Mouse (Mus musculus) neural tube, embryonic 13.5 days (tissue): ENCODE data around the gene Zfand3. TPM values are rescaled to one million over a fixed set of nuclear protein-coding genes. Genes with fewer than 3 reads are reported as not detected.

Source experiments
- ATAC-seq: fragments of 200-750 bp; cut with Nextera tagmentation; 2 replicates; pipeline ENCODE4 v1.8.0; 2017; ENCODE audit warnings: low read depth, mild to moderate bottlenecking, moderate TSS enrichment, moderate library complexity
- H3K27ac ChIP-seq: fragments of 300-500 bp; sonication (generic); replicated peaks from 2 replicates; pipeline ENCODE4 v1.5.1; 2015; ENCODE audit warnings: moderate library complexity, mild to moderate bottlenecking, inconsistent platforms
- H3K27me3 ChIP-seq: fragments of 300-500 bp; sonication (generic); 2 replicates; pipeline ENCODE4 v1.6.1; 2015; ENCODE audit warnings: mild to moderate bottlenecking, inconsistent platforms
- H3K36me3 ChIP-seq: fragments of 300-500 bp; sonication (generic); 2 replicates; pipeline ENCODE4 v1.6.1; 2015; ENCODE audit warnings: mild to moderate bottlenecking, inconsistent platforms
- H3K4me1 ChIP-seq: fragments of 300-500 bp; sonication (generic); replicated peaks from 2 replicates; pipeline ENCODE4 v1.6.1; 2015; ENCODE audit warnings: inconsistent platforms
- H3K4me2 ChIP-seq: fragments of 300-500 bp; sonication (generic); 2 replicates; pipeline ENCODE4 v1.6.1; 2015; ENCODE audit warnings: inconsistent platforms, mild to moderate bottlenecking, moderate library complexity
- H3K4me3 ChIP-seq: fragments of 300-500 bp; sonication (generic); 2 replicates; pipeline ENCODE4 v1.5.1; 2015; ENCODE audit warnings: mild to moderate bottlenecking, inconsistent platforms
- H3K9ac ChIP-seq: fragments of 300-500 bp; sonication (generic); 2 replicates; pipeline ENCODE4 v1.6.1; 2015; ENCODE audit warnings: moderate library complexity, mild to moderate bottlenecking, inconsistent platforms
- H3K9me3 ChIP-seq: fragments of 300-500 bp; sonication (generic); 2 replicates; pipeline ENCODE4 v1.6.1; 2016; ENCODE audit warnings: inconsistent platforms
- WGBS: fragments of 180-500 bp; shearing (Covaris S2); methylation state at CpG from one replicate; pipeline ENCODE4 v1.1.7; 2015; 5-methylcytosine and 5-hydroxymethylcytosine counted together
- polyA plus RNA-seq: library from polyadenylated mRNA; unstranded; fragments of >200 nt; fragmentation: Nextera tagmentation; extraction: Ambion mirVana; gene quantifications from 2 replicates; pipeline ENCODE4 v1.2.1, GENCODE M21; 2015

Gene Zfand3
- polyA plus RNA-seq, 1 experiment from 2014 or later, result 79.3 TPM

DNA sequence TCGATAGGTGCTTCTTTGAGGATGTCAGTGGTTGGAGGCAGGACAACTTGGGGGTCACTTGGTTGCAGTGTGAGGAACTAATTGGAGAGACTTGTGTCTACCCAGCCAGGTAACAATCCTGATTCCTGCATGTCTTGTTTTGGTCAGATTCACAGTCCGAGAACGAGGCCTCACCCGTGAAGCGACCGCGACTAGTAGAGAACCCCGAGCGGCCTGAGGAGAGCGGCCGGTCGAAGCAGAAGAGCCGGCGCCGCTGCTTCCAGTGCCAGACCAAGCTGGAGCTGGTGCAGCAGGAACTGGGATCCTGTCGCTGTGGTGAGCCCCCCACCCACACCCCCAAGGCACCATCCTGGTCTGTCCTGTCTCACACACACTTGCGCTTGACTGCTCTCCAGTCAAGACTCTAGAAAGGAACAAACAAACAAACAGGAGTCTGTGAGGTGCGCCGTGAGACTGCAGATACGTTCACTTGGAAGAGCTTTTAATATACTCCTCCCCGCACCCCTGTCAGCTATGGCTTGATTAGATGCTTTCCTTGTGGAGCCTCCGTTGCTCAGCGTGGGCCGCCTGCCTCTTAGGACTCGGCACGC is 188.0 kb downstream of the Zfand3 start:
- Histone ChIP-seq H3K4me3 (no peak overlapping the region), H3K4me2 (no peak overlapping the region), H3K27ac (0 out of 2 replicates have a peak overlapping the region, but pooled peaks have one; percentile 71), H3K9me3 (no peaks in the 10 kb centered on the region), H3K27me3 (no peaks in the 10 kb centered on the region), H3K4me1 (peaks cover 98% of the 10 kb centered on the region), H3K9ac (no peak overlapping the region), H3K36me3 (peaks cover 8% of the 10 kb centered on the region)
- WGBS, result 91% methylated on average over 26 of the region's 26 CpGs
- no peak for ATAC-seq

DNA sequence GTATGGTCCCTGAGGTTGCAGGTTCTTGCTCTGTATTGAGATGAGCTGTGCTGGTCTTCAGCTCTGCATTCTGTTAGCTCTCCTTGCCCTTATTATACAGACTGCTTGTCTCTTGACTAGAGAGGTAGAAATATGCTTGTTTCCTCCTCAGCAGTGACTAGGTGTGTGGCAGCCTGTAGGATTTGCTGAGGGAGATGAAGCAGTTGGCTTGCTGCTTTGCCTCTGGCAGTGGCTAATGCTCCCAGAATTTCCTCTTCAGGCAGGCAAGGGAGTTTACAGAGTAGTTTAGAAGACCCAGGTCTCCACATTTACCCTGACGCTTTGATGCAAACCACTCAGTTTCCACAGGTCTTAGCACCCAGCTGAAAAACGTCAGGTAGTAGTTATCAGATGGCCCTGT is 189.1 kb downstream of the Zfand3 start:
- H3K4me3 ChIP-seq, result no peak overlapping the region
- no peaks in the 10 kb centered on the region for H3K27me3 ChIP-seq
- no peak for ATAC-seq
- H3K9me3 ChIP-seq, result no peaks in the 10 kb centered on the region
- peaks cover 97% of the 10 kb centered on the region for H3K4me1 ChIP-seq
- no peak overlapping the region for H3K4me2 ChIP-seq
- H3K9ac ChIP-seq, result no peak overlapping the region
- peaks cover 8% of the 10 kb centered on the region for H3K36me3 ChIP-seq
- peak overlapping the region; percentile 71 for H3K27ac ChIP-seq
- 76% methylated on average over 2 of the region's 2 CpGs for WGBS

DNA sequence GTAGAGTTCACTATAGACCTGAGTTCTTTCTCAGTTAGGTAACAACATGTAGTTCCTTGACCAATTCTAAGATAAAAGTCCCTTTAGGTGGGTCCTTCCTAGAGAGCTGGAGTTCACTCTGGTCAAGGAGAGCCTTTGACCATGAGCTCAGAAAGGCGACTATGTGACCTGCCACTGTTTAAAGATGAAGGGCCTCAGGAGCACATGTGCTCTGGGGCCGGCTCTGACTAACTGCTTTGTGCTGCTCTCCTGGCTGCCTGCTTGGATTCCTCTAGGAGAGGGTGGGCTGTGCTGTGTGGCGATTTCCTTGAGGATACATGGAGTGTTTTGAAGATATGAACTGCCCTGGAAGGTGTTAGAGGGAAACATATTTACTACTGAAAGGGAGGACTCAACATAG is 189.6 kb downstream of the Zfand3 start:
- Histone ChIP-seq H3K4me3 (no peak overlapping the region), H3K4me1 (peaks cover 98% of the 10 kb centered on the region), H3K4me2 (no peak overlapping the region), H3K27ac (peak overlapping the region; percentile 71), H3K9me3 (no peaks in the 10 kb centered on the region), H3K27me3 (no peaks in the 10 kb centered on the region), H3K36me3 (peaks cover 8% of the 10 kb centered on the region), H3K9ac (no peak overlapping the region)
- ATAC-seq, result no peak
- 47% methylated on average over 3 of the region's 3 CpGs for WGBS

DNA sequence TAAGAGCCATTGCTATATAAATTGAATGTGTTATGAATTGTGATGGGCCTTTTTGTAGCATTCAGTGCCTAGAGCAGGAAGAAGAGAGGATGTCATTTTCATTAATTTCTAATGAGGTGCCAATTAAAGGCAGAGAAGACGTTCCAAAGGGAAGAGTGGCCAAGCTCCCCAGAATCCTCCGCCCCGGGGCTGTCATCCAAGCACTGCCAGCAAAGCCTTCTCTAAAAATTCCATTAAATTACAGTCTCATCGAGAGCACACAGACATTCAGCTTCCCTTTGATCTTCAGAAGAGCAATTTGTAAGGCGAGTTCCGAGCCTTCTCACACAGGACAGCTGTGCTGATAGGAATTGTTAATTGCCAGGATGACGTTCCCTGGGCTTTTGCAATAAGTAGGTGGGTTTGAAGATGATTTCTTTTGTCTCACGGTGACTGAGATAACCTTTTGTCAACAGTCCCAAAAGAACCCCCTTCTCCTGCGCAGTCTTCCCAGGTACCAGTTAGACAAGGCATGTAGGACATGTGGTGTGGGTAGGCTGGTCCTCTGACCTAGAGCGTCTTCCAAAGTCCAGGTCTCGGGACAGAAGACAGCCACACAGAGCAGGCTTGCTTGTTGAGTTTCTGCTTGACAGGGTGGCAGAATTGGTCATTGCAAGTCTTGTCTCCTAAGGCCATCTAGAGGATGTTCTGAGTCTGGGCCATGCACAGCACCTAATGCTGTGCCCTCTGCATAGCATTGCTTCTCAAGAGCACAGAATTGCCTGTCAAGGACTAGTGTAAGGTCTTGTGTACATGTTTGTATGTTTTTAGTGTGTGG is 190.3 kb downstream of the Zfand3 start:
- Histone ChIP-seq H3K9ac (no peak overlapping the region), H3K36me3 (peaks cover 8% of the 10 kb centered on the region), H3K4me1 (peaks cover 98% of the 10 kb centered on the region), H3K27ac (peak overlapping the region; percentile 75), H3K4me3 (no peak overlapping the region), H3K4me2 (no peak overlapping the region), H3K9me3 (no peaks in the 10 kb centered on the region), H3K27me3 (no peaks in the 10 kb centered on the region)
- ATAC-seq, result no peak
- 51% methylated on average over 11 of the region's 11 CpGs for WGBS

DNA sequence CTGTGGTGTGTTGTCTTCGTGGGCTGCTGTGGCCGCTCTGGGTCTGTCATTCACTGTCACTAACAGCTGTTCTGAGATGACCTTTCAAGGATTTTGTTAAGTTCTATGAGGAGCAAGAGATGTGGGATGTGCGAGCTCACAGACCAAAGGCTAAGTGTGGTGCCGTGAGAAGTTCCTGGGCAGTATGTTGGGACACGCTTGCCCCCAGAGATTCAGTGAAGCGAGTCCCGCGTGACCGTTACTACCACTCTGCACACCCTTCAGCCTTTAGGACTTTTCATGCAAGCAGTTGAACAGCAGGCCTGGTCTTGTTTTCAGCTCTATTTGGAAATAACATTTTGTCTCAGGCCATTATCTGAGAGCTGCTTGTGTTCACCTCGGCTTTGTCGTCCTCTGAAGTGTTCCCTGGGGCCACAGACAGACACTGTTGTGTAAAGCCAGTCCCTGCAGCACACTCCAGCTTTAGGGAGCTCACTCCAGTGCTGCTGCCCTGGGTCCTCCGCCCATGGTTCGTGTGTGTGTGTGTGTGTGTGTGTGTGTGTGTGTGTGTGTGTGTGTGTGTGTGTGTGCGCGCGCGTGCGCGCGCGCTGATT is 191.2 kb downstream of the Zfand3 start:
- no peak overlapping the region for H3K4me2 ChIP-seq
- 79% methylated on average over 19 of the region's 21 CpGs for WGBS
- peaks cover 98% of the 10 kb centered on the region for H3K4me1 ChIP-seq
- no peak overlapping the region for H3K4me3 ChIP-seq
- H3K9me3 ChIP-seq, result no peaks in the 10 kb centered on the region
- H3K9ac ChIP-seq, result no peak overlapping the region
- H3K27me3 ChIP-seq, result no peaks in the 10 kb centered on the region
- no peak for ATAC-seq
- peaks cover 8% of the 10 kb centered on the region for H3K36me3 ChIP-seq
- peak overlapping the region; percentile 59 for H3K27ac ChIP-seq

DNA sequence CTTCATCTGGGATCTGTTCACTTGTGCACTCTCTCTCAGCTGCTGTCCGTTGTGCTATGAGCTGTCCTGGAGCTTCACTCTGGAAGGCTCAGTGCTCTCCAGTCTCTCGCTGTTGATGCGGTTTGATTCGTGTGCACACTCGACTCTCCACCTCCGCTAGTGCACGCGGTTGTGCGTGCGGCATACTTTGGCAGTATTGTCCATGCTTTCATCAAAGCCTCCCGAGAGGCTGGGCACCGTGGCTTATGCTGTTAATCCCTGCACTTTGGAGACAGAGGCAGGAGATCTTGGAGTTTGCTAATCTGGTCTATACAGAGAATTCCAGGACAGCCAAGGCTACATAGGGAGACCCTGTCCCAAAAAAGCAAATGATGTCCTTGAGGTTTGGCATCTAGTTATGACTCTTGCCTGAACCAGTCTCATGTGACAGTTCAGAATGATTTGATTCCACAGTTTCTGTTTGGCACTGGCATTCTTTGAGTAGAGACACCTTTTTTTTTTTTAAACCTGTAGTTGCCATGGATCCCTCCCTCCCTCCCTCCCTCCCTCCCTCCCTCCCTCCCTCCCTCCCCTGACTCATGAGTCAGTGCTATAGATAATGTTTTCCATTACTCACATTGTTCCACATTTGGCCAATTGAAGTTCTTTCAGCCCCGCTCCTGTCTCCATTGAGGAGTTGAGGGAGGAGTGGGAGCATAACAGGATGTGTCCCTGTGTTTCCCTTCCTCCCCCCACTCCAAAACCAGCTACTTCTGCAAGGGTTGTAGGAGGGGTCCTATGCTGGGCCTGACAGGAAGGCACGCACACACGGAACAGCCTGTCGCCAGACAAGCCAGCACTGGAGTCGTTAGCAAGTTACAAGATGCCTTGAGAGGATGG is 192.1 kb downstream of the Zfand3 start:
- H3K27ac ChIP-seq, result peak overlapping the region; percentile 59
- H3K9me3 ChIP-seq, result no peaks in the 10 kb centered on the region
- peaks cover 8% of the 10 kb centered on the region for H3K36me3 ChIP-seq
- no peak overlapping the region for H3K9ac ChIP-seq
- peaks cover 98% of the 10 kb centered on the region for H3K4me1 ChIP-seq
- 75% methylated on average over 17 of the region's 17 CpGs for WGBS
- no peak overlapping the region for H3K4me2 ChIP-seq
- no peaks in the 10 kb centered on the region for H3K27me3 ChIP-seq
- H3K4me3 ChIP-seq, result no peak overlapping the region
- ATAC-seq, result no peak

DNA sequence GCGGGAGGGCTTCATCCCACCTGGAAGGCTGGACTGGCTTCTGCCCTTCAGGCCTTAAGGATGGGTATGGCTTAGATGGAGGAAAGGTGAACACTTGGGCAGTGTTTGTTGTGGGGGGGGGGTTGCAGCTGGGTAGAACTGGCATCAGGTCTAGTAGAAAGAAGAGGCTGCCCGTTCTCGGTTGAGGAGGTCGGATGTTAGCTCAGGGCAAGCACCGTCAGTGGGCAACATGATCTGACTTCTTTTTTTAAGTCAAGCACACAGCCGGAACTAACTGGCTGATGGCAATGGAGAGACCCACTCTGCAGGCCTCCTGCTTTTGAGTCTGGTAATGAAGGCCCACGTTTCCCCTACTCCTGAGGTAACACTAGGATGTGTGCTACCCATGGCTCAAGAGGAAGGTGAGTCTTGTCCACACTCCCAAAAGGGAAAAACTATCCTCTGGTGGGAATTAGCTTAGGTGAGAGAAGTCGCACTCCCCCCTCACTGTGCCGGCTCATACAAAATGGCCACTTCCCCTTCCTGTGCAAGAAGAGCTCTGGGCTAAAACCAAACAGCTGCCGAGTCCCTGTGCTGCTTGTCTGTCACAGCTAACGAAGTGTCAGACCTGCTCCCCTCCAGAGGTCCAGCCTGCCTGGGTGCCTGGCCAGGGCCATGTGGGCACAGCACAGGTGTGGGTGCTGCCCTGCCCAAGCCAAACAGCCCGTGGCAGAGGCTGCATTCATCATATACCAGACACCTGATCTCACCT is 192.9 kb downstream of the Zfand3 start:
- WGBS, result 67% methylated on average over 12 of the region's 12 CpGs
- Histone ChIP-seq H3K4me3 (no peak overlapping the region), H3K4me1 (peaks cover 98% of the 10 kb centered on the region), H3K27me3 (no peaks in the 10 kb centered on the region), H3K36me3 (peaks cover 8% of the 10 kb centered on the region), H3K9ac (no peak overlapping the region), H3K9me3 (no peaks in the 10 kb centered on the region), H3K4me2 (no peak overlapping the region), H3K27ac (peak overlapping the region; percentile 49; the same call in 1 of the 2 replicates)
- no peak for ATAC-seq

DNA sequence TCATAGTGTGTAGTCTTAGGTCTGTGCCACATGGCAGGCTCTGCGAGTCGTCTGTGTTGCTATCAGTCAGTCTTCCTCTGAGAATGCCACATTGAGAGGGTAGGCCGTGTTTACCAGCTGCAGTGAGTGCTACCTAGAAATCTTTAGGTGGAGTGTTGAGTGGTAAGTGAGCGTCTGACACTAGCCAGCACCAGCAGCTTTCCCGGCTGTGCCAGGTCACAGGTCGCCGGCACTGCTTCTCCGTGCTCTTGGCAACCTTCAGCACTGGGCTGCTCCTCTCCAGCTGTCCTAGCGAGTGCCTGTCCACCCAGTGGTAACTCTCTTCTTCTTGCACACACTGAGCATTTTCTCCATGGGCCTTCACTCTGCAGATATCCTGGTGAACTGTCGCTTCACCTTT is 193.9 kb downstream of the Zfand3 start:
- Histone ChIP-seq H3K4me2 (no peak overlapping the region), H3K9me3 (no peaks in the 10 kb centered on the region), H3K36me3 (no peaks in the 10 kb centered on the region), H3K4me1 (peaks cover 98% of the 10 kb centered on the region), H3K27me3 (no peaks in the 10 kb centered on the region), H3K4me3 (no peak overlapping the region), H3K27ac (peak overlapping the region; percentile 10), H3K9ac (no peak overlapping the region)
- WGBS, result 77% methylated on average over 10 of the region's 10 CpGs
- ATAC-seq, result no peak

DNA sequence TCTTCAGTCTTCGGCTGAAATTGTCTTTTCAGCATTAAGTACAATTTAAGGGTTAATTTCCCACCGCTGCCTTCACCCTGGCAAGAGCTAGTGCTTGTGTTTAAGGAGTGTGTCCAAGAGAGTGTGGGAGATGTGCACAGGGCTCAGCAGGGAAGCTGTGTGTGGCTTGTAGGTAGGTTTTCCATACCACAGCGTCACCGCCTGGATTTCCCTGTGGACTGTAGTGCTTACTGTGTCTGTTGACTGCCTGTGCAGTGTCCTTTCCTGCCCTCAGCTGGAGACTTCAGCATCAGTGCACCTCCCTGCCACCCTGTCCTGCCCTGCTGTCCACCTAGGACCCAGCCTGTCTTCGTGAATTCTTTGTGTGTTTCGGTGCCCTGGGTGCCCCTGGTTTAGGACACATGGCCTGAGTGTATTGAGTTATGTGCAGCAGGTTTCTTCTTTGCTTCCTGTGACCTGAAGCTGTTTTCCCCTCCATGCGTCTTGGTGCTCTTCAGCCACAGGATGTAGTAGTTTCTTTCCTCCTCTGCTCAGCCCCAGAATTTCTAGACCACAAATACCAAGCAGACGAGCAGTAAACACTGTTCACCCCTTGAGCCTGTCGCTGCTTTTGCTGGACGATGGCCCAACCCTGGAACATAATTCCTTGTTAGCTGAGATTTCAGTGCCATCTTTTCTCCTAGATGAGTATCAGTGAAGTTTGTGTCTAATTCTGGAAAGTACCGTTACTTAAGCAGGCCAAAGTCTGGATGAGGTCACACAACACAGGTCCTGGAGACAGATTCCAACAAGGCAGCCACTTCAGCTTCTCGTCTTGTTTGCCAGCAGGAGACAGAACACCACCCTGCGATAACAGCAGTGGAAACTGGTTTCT is 195.1 kb downstream of the Zfand3 start:
- 75% methylated on average over 13 of the region's 13 CpGs for WGBS
- H3K9me3 ChIP-seq, result no peaks in the 10 kb centered on the region
- peaks cover 98% of the 10 kb centered on the region for H3K4me1 ChIP-seq
- no peaks in the 10 kb centered on the region for H3K36me3 ChIP-seq
- peak overlapping the region; percentile 28; the same call in 1 of the 2 replicates for H3K27ac ChIP-seq
- H3K9ac ChIP-seq, result peak overlapping the region; percentile 43; the same call in 1 of the 2 replicates
- no peaks in the 10 kb centered on the region for H3K27me3 ChIP-seq
- H3K4me3 ChIP-seq, result no peak overlapping the region
- ATAC-seq, result no peak
- H3K4me2 ChIP-seq, result no peak overlapping the region

DNA sequence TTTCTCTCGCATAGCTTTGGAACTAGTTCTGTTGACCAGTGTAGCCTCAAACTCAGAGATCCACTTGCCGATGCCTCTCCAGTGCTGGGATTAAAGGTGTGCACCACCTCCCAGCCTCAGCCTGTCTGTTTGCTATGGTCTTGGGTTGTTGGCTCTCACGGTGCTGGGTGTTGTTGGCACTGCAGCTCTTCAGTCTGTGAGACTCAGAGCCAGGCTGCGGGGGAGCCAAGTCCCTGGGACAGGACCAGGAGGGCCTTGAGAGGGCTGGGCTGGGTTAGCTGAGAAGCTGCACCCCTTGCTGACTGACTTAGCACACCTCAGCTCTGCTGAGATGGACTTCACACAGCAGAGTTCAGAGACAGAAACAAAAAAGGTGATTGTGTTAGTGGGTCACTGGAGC is 195.8 kb downstream of the Zfand3 start:
- Histone ChIP-seq H3K36me3 (no peaks in the 10 kb centered on the region), H3K4me1 (peaks cover 98% of the 10 kb centered on the region), H3K4me2 (no peak overlapping the region), H3K9ac (peak overlapping the region; percentile 43; the same call in 1 of the 2 replicates), H3K27me3 (no peaks in the 10 kb centered on the region), H3K27ac (0 out of 2 replicates have a peak overlapping the region, but pooled peaks have one; percentile 18), H3K4me3 (no peak overlapping the region), H3K9me3 (no peaks in the 10 kb centered on the region)
- ATAC-seq, result no peak
- 83% methylated on average over 4 of the region's 4 CpGs for WGBS
